Mouse (Mus musculus) CD4-positive, CD25-positive, alpha-beta regulatory T cell, adult 2 months (primary cell): ENCODE data around the gene Gm13199.

Experiments
- DNase-seq: peaks from one replicate; pipeline ENCODE4 v3.0.0-alpha.2; 2012; ENCODE audit warnings: low read depth, low spot score

Gm13199 gene

GRCm38 (mm10) chr2:5862834-5863233, at the start of gene Gm13199:
Gene Gm13199, minus strand, starts transcription at chr2:5862934.
- DNase-seq = no peak

GRCm38 (mm10) chr2:5911282-5911965, 48.7 kb upstream of the Gm13199 start:
- DNase-seq = no peak

- DNase-seq = peak; percentile 78
These were observed 43.9 kb upstream of the Gm13199 start for GRCm38 (mm10) chr2:5906625-5907024.

GRCm38 (mm10) chr2:5906092-5906491, 43.4 kb upstream of the Gm13199 start:
- DNase-seq = no peak

- DNase-seq = peak; percentile 50
These were observed 37.4 kb upstream of the Gm13199 start for GRCm38 (mm10) chr2:5900145-5900544.

- peak; percentile 97 for DNase-seq
These were observed 32.3 kb upstream of the Gm13199 start, which contains the start of gene Sec61a2 for GRCm38 (mm10) chr2:5894843-5895570. Gene Sec61a2, minus strand, starts transcription at chr2:5895432.

GRCm38 (mm10) chr2:5894296-5894695, 31.6 kb upstream of the Gm13199 start:
- no peak for DNase-seq

- DNase-seq = no peak
These were observed 26.7 kb upstream of the Gm13199 start for GRCm38 (mm10) chr2:5889412-5889811.

GRCm38 (mm10) chr2:5888865-5889264, 26.1 kb upstream of the Gm13199 start:
- DNase-seq = no peak

GRCm38 (mm10) chr2:5877446-5877845, 14.7 kb upstream of the Gm13199 start:
- DNase-seq = no peak

GRCm38 (mm10) chr2:5869746-5870145, 7.0 kb upstream of the Gm13199 start:
- DNase-seq = no peak

GRCm38 (mm10) chr2:5867681-5868080, 4.9 kb upstream of the Gm13199 start:
- DNase-seq = no peak

GRCm38 (mm10) chr2:5851866-5852265, 10.9 kb downstream of the Gm13199 start:
- no peak for DNase-seq

- DNase-seq = no peak
These were observed 11.6 kb downstream of the Gm13199 start for GRCm38 (mm10) chr2:5851116-5851515.

- no peak for DNase-seq
These were observed 16.9 kb downstream of the Gm13199 start for GRCm38 (mm10) chr2:5845826-5846225.

- peak; percentile 93 for DNase-seq
These were observed 17.7 kb downstream of the Gm13199 start, which contains the start of the genes Nudt5 and Cdc123 for GRCm38 (mm10) chr2:5844873-5845631. Gene Nudt5, plus strand, starts transcription at chr2:5845019. Gene Cdc123, minus strand, starts transcription at chr2:5845164.

GRCm38 (mm10) chr2:5844181-5844872, 18.4 kb downstream of the Gm13199 start:
- no peak for DNase-seq

- no peak for DNase-seq
These were observed 21.9 kb downstream of the Gm13199 start for GRCm38 (mm10) chr2:5840815-5841214.

GRCm38 (mm10) chr2:5825265-5825913, 37.3 kb downstream of the Gm13199 start:
- no peak for DNase-seq

GRCm38 (mm10) chr2:5824685-5825084, 38.0 kb downstream of the Gm13199 start:
- DNase-seq = no peak

- DNase-seq = peak; percentile 32
These were observed 38.5 kb downstream of the Gm13199 start for GRCm38 (mm10) chr2:5824213-5824612.
